Mouse (Mus musculus): Measurements from ENCODE around the gene Cadps. TPM values are rescaled to one million over a fixed set of nuclear protein-coding genes. Genes with fewer than 3 reads are reported as not detected.

The Cadps gene
- polyA plus RNA-seq, 1 experiment from 2014 or later = 0.51 TPM

- ATAC-seq (replicated peaks; ENCODE audit: low FRiP score) = no peak
- 77% methylated on average over 7 of the region's 7 CpGs for WGBS
- no peaks in the 10 kb centered on the region for H3K36me3 ChIP-seq
- H3K4me1 ChIP-seq = no peaks in the 10 kb centered on the region
- no peak overlapping the region for H3K4me3 ChIP-seq (replicated peaks)
- H3K9ac ChIP-seq = no peak overlapping the region
- no peak overlapping the region for H3K27ac ChIP-seq
- no peaks in the 10 kb centered on the region for H3K27me3 ChIP-seq
- H3K9me3 ChIP-seq (replicated peaks) = no peaks in the 10 kb centered on the region
- H3K4me2 ChIP-seq = no peak overlapping the region
These were observed 185.6 kb downstream of the Cadps start for GRCm38 (mm10) chr14:12637121-12637754.

GRCm38 (mm10) chr14:12624256-12625130 lies 198.4 kb downstream of the Cadps start:
- Histone ChIP-seq H3K27me3 (no peaks in the 10 kb centered on the region), H3K4me3 (replicated peaks) (no peak overlapping the region), H3K36me3 (no peaks in the 10 kb centered on the region), H3K9ac (no peak overlapping the region), H3K4me2 (no peak overlapping the region), H3K4me1 (no peaks in the 10 kb centered on the region), H3K9me3 (replicated peaks) (no peaks in the 10 kb centered on the region), H3K27ac (no peak overlapping the region)
- WGBS = 75% methylated on average over 11 of the region's 11 CpGs
- ATAC-seq (replicated peaks; ENCODE audit: low FRiP score) = no peak

GRCm38 (mm10) chr14:12607025-12607424 lies 215.9 kb downstream of the Cadps start:
- no peak overlapping the region for H3K27ac ChIP-seq
- H3K4me3 ChIP-seq (replicated peaks) = no peak overlapping the region
- ATAC-seq (replicated peaks; ENCODE audit: low FRiP score) = no peak
- H3K27me3 ChIP-seq = no peaks in the 10 kb centered on the region
- no peaks in the 10 kb centered on the region for H3K36me3 ChIP-seq
- no peaks in the 10 kb centered on the region for H3K9me3 ChIP-seq (replicated peaks)
- 82% methylated on average over 4 of the region's 4 CpGs for WGBS
- H3K4me2 ChIP-seq = no peak overlapping the region
- no peaks in the 10 kb centered on the region for H3K4me1 ChIP-seq
- H3K9ac ChIP-seq = no peak overlapping the region

- H3K4me1 ChIP-seq = no peaks in the 10 kb centered on the region
- H3K9me3 ChIP-seq (replicated peaks) = no peaks in the 10 kb centered on the region
- no peak overlapping the region for H3K9ac ChIP-seq
- ATAC-seq (replicated peaks; ENCODE audit: low FRiP score) = no peak
- WGBS = 79% methylated on average over 4 of the region's 4 CpGs
- H3K4me2 ChIP-seq = no peak overlapping the region
- no peaks in the 10 kb centered on the region for H3K27me3 ChIP-seq
- no peak overlapping the region for H3K27ac ChIP-seq
- no peaks in the 10 kb centered on the region for H3K36me3 ChIP-seq
- H3K4me3 ChIP-seq (replicated peaks) = no peak overlapping the region
These were observed 216.7 kb downstream of the Cadps start for GRCm38 (mm10) chr14:12606202-12606601.

DNA sequence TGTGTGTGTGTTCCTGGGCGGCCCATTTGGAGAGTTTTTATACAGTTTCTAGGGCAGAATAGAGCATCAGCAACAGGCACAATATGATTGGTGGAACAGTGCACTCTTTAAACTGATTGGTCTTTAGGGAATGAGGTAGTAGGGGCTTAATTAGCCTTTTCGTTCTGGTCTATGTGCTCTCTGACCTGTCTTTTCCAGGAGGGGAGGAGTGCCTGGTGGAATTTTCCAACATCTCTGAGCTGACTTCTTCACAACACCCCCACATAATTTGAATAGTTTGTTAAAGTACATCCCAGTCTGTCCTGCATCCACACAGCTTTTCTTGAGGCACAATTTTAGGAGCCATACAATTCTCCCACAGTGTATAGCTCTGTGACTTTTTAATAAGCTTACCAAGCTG lies 220.8 kb downstream of the Cadps start:
- no peak overlapping the region for H3K27ac ChIP-seq
- H3K36me3 ChIP-seq = no peaks in the 10 kb centered on the region
- 67% methylated on average over 2 of the region's 2 CpGs for WGBS
- no peaks in the 10 kb centered on the region for H3K27me3 ChIP-seq
- H3K4me2 ChIP-seq = no peak overlapping the region
- no peak overlapping the region for H3K4me3 ChIP-seq (replicated peaks)
- ATAC-seq (replicated peaks; ENCODE audit: low FRiP score) = no peak
- H3K9ac ChIP-seq = no peak overlapping the region
- H3K4me1 ChIP-seq = no peaks in the 10 kb centered on the region
- no peaks in the 10 kb centered on the region for H3K9me3 ChIP-seq (replicated peaks)

GRCm38 (mm10) chr14:12595326-12595725 lies 227.6 kb downstream of the Cadps start:
- Histone ChIP-seq H3K36me3 (no peaks in the 10 kb centered on the region), H3K27ac (no peak overlapping the region), H3K4me3 (replicated peaks) (no peak overlapping the region), H3K4me1 (no peaks in the 10 kb centered on the region), H3K27me3 (no peaks in the 10 kb centered on the region), H3K9ac (no peak overlapping the region), H3K4me2 (no peak overlapping the region), H3K9me3 (replicated peaks) (no peaks in the 10 kb centered on the region)
- 69% methylated on average over 4 of the region's 4 CpGs for WGBS
- ATAC-seq (replicated peaks; ENCODE audit: low FRiP score) = no peak

DNA sequence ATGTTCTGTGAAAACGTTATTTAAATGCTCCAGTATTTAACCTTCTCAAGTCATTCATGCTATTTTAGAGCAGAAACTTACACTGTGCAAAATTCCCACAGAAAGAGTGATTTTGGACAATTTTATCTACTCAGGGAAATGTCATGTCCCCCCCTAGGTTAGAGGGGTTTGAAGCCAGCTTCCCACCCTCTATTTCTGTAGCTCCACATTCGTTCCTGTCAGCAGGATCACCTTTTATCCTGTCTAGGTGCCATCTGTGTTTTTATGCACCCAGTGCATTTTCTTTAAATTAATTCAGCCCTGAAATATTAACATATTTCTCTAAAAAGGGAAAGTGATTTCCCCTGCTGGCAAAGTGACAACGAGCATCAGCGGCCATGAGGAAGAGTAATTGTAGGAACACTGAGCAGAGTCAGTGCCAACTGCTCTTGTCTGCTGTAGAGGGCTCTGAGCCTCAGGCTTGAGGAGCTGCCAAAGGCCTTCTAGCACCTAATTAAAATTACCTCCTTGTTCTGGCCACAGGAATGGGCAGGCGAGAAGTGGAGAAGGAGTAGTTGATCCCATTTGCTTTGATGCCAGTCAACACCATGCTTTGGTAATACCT lies 230.3 kb downstream of the Cadps start:
- Histone ChIP-seq H3K36me3 (no peaks in the 10 kb centered on the region), H3K4me1 (no peaks in the 10 kb centered on the region), H3K27ac (no peak overlapping the region), H3K4me3 (replicated peaks) (no peak overlapping the region), H3K9me3 (replicated peaks) (no peaks in the 10 kb centered on the region), H3K9ac (no peak overlapping the region), H3K4me2 (no peak overlapping the region), H3K27me3 (no peaks in the 10 kb centered on the region)
- ATAC-seq (replicated peaks; ENCODE audit: low FRiP score) = no peak
- WGBS = 81% methylated on average over 5 of the region's 5 CpGs

DNA sequence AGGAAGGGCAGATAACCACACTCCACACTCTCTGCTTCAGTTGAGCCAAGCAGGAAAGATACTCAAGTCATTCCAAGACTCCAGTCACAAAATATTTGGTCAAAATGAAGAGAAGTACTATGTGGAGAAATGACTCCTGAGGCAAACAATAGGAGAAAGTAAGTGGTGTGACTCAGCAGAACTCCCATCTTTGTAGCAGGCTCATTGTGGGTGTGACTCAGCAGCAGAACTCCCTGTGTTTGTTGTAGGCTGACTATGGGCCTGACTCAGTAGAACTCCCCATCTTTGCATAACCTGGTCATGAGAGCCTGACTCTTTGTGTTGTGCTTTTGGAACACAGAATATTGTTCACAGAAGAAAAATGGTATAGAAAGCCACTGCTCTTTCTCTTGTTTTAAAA lies 231.1 kb downstream of the Cadps start:
- Histone ChIP-seq H3K27ac (no peak overlapping the region), H3K4me1 (no peaks in the 10 kb centered on the region), H3K36me3 (no peaks in the 10 kb centered on the region), H3K9me3 (replicated peaks) (no peaks in the 10 kb centered on the region), H3K4me3 (replicated peaks) (no peak overlapping the region), H3K27me3 (no peaks in the 10 kb centered on the region), H3K9ac (no peak overlapping the region), H3K4me2 (no peak overlapping the region)
- no peak for ATAC-seq (replicated peaks; ENCODE audit: low FRiP score)

- H3K9me3 ChIP-seq (replicated peaks) = no peaks in the 10 kb centered on the region
These were observed 239.3 kb downstream of the Cadps start for GRCm38 (mm10) chr14:12583536-12583935.

GRCm38 (mm10) chr14:12581657-12582056 lies 241.2 kb downstream of the Cadps start:
- no peak overlapping the region for H3K9ac ChIP-seq
- no peaks in the 10 kb centered on the region for H3K9me3 ChIP-seq (replicated peaks)
- no peak overlapping the region for H3K4me2 ChIP-seq
- ATAC-seq (replicated peaks; ENCODE audit: low FRiP score) = no peak
- H3K4me1 ChIP-seq = peaks cover 14% of the 10 kb centered on the region
- H3K4me3 ChIP-seq (replicated peaks) = no peak overlapping the region
- H3K27me3 ChIP-seq = no peaks in the 10 kb centered on the region
- H3K27ac ChIP-seq = no peak overlapping the region
- WGBS = 67% methylated on average over 5 of the region's 5 CpGs
- H3K36me3 ChIP-seq = no peaks in the 10 kb centered on the region

More at GRCm38 (mm10) chr14:12583536-12583935, 239.3 kb downstream of the Cadps start:
- H3K36me3 ChIP-seq = no peaks in the 10 kb centered on the region
- H3K4me2 ChIP-seq = no peak overlapping the region
- H3K27me3 ChIP-seq = no peaks in the 10 kb centered on the region
- no peak overlapping the region for H3K4me3 ChIP-seq (replicated peaks)
- no peak overlapping the region for H3K9ac ChIP-seq
- WGBS = 81% methylated on average over 5 of the region's 5 CpGs
- no peak for ATAC-seq (replicated peaks; ENCODE audit: low FRiP score)
- H3K27ac ChIP-seq = no peak overlapping the region
- H3K4me1 ChIP-seq = peaks cover 14% of the 10 kb centered on the region

GRCm38 (mm10) chr14:12580786-12581185 lies 242.1 kb downstream of the Cadps start:
- H3K27ac ChIP-seq = 0 out of 2 replicates have a peak overlapping the region, but pooled peaks have one; percentile 13
- H3K9me3 ChIP-seq (replicated peaks) = no peaks in the 10 kb centered on the region
- H3K9ac ChIP-seq = no peak overlapping the region
- no peak overlapping the region for H3K4me3 ChIP-seq (replicated peaks)
- no peaks in the 10 kb centered on the region for H3K36me3 ChIP-seq
- WGBS = 16% methylated on average over 7 of the region's 7 CpGs
- H3K4me2 ChIP-seq = peak overlapping the region; percentile 19
- ATAC-seq (replicated peaks; ENCODE audit: low FRiP score) = peak; percentile 92
- peaks cover 14% of the 10 kb centered on the region for H3K4me1 ChIP-seq
- H3K27me3 ChIP-seq = no peaks in the 10 kb centered on the region

- 76% methylated on average over 1 of the region's 1 CpGs for WGBS
- no peaks in the 10 kb centered on the region for H3K36me3 ChIP-seq
- peaks cover 14% of the 10 kb centered on the region for H3K4me1 ChIP-seq
- ATAC-seq (replicated peaks; ENCODE audit: low FRiP score) = no peak
- H3K27ac ChIP-seq = no peak overlapping the region
- no peak overlapping the region for H3K9ac ChIP-seq
- no peak overlapping the region for H3K4me3 ChIP-seq (replicated peaks)
- no peaks in the 10 kb centered on the region for H3K27me3 ChIP-seq
- H3K9me3 ChIP-seq (replicated peaks) = no peaks in the 10 kb centered on the region
- no peak overlapping the region for H3K4me2 ChIP-seq
These were observed 244.7 kb downstream of the Cadps start for GRCm38 (mm10) chr14:12578156-12578555.

All from kidney, embryonic 15.5 days (tissue).